Mouse (Mus musculus): ENCODE results near the gene F2rl2. TPM values are rescaled to one million over a fixed set of nuclear protein-coding genes. Genes with fewer than 3 reads are reported as not detected.

The F2rl2 gene
- polyA plus RNA-seq, 1 experiment, result not detected

DNA sequence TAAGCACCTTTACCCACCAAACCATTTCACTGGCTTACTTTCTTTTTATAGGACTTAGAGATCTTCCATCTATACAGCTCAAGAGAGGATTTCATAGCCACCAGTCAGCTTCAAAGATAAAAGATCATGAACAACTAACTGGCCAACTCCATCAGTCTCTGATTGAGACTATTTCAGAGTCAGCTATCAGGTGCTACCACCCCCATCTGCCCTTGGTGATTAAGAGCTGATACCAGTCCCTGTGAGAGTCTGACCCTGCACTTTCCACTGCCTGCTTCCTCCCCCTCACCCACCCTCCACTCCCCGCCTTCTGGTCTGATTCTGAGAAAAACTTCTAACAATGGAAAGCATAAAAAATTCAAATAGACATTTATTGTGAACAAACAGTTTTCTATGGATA lies 8.1 kb upstream of the F2rl2 start:
- Histone ChIP-seq H3K4me3 (ENCODE audit: insufficient read depth, low read depth, low read length) (no peak overlapping the region), H3K4me1 (ENCODE audit: control insufficient read depth, insufficient read depth, low read length) (no peaks in the 10 kb centered on the region), H3K27ac (ENCODE audit: insufficient read depth, low read depth, low read length) (no peak overlapping the region)
- 97% methylated on average over 1 of the region's 1 CpGs for WGBS
- TF ChIP-seq POLR2A (IDR thresholded peaks at IDR 0.05; ENCODE audit: insufficient read depth, low read depth, low read length), result no peak
- no peak for TF ChIP-seq CTCF (IDR thresholded peaks at IDR 0.05; ENCODE audit: insufficient read depth, low read depth, low read length)

DNA sequence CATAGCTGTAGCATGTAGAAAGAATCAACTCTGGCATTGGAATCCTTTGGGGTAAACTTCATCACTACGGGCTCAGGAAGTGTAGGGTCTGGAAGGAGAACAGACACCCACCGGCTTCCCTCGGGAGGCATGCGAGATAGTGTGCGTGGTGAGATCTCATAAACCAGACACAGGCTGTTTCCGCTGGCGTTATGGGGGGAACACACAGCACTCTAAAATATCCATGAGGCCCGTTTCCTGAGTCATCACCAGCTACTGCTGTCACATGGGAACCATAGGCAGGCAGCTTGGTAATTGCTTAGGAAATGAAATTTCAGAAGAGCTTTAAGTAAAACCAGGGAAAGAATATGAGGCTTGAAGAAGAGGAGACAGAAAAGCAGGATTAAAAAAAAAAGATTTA lies 4.5 kb upstream of the F2rl2 start:
- Histone ChIP-seq H3K4me1 (ENCODE audit: control insufficient read depth, insufficient read depth, low read length) (no peaks in the 10 kb centered on the region), H3K4me3 (ENCODE audit: insufficient read depth, low read depth, low read length) (no peak overlapping the region), H3K27ac (ENCODE audit: insufficient read depth, low read depth, low read length) (no peak overlapping the region)
- TF ChIP-seq POLR2A (IDR thresholded peaks at IDR 0.05; ENCODE audit: insufficient read depth, low read depth, low read length), result no peak
- no peak for TF ChIP-seq CTCF (IDR thresholded peaks at IDR 0.05; ENCODE audit: insufficient read depth, low read depth, low read length)
- WGBS, result 91% methylated on average over 8 of the region's 8 CpGs

DNA sequence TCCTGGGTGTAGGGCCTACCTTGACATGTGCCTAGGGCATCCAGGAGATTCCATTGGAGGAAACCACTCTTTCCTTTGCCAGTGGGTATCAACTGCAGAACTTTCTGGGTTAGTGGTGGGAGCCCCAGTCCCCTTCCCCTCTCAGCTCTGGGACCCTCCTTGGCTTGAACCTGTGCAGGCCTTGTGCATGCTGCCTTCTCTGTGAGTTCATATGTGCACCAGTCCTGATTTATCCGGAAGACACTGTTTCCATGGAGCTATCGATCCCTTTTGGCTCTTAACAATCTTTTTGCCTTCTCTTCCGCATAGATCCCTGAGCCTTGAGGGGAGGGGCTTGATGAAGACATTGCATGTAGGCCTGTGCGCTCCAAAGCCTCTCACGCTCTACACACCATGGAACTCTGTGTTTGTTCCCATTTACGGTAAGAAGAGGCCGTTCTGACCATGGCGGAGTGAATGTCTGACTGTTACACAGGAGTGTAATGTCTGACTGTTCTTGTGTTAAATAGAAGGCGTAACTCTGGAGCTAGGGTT lies 466 bp upstream of the F2rl2 start:
- Histone ChIP-seq H3K4me3 (ENCODE audit: insufficient read depth, low read depth, low read length) (no peak overlapping the region), H3K4me1 (ENCODE audit: control insufficient read depth, insufficient read depth, low read length) (no peaks in the 10 kb centered on the region), H3K27ac (ENCODE audit: insufficient read depth, low read depth, low read length) (no peak overlapping the region)
- 71% methylated on average over 9 of the region's 9 CpGs for WGBS
- TF ChIP-seq CTCF (IDR thresholded peaks at IDR 0.05; ENCODE audit: insufficient read depth, low read depth, low read length), result no peak

- Histone ChIP-seq H3K4me3 (ENCODE audit: insufficient read depth, low read depth, low read length) (no peak overlapping the region), H3K4me1 (ENCODE audit: control insufficient read depth, insufficient read depth, low read length) (no peaks in the 10 kb centered on the region), H3K27ac (ENCODE audit: insufficient read depth, low read depth, low read length) (no peak overlapping the region)
- no peak for TF ChIP-seq POLR2A (IDR thresholded peaks at IDR 0.05; ENCODE audit: insufficient read depth, low read depth, low read length)
- WGBS, result 48% methylated on average over 6 of the region's 6 CpGs
Observed at GRCm38 (mm10) chr13:95697874-95698273, 1.2 kb downstream of the F2rl2 start.

- no peak for TF ChIP-seq CTCF (IDR thresholded peaks at IDR 0.05; ENCODE audit: insufficient read depth, low read depth, low read length)
- TF ChIP-seq POLR2A (IDR thresholded peaks at IDR 0.05; ENCODE audit: insufficient read depth, low read depth, low read length), result no peak
- Histone ChIP-seq H3K4me1 (ENCODE audit: control insufficient read depth, insufficient read depth, low read length) (no peaks in the 10 kb centered on the region), H3K27ac (ENCODE audit: insufficient read depth, low read depth, low read length) (no peak overlapping the region), H3K4me3 (ENCODE audit: insufficient read depth, low read depth, low read length) (no peak overlapping the region)
- WGBS, result 83% methylated on average over 5 of the region's 5 CpGs
Observed at GRCm38 (mm10) chr13:95703376-95703775, 6.7 kb downstream of the F2rl2 start.

- 95% methylated on average over 6 of the region's 6 CpGs for WGBS
- Histone ChIP-seq H3K27ac (ENCODE audit: insufficient read depth, low read depth, low read length) (no peak overlapping the region), H3K4me3 (ENCODE audit: insufficient read depth, low read depth, low read length) (no peak overlapping the region), H3K4me1 (ENCODE audit: control insufficient read depth, insufficient read depth, low read length) (no peaks in the 10 kb centered on the region)
- TF ChIP-seq POLR2A (IDR thresholded peaks at IDR 0.05; ENCODE audit: insufficient read depth, low read depth, low read length) (no peak), CTCF (IDR thresholded peaks at IDR 0.05; ENCODE audit: insufficient read depth, low read depth, low read length) (no peak)
Observed at GRCm38 (mm10) chr13:95705589-95705988, 8.9 kb downstream of the F2rl2 start.

GRCm38 (mm10) chr13:95712054-95712453 lies 15.4 kb downstream of the F2rl2 start:
- Histone ChIP-seq H3K4me1 (ENCODE audit: control insufficient read depth, insufficient read depth, low read length) (no peaks in the 10 kb centered on the region), H3K4me3 (ENCODE audit: insufficient read depth, low read depth, low read length) (no peak overlapping the region), H3K27ac (ENCODE audit: insufficient read depth, low read depth, low read length) (no peak overlapping the region)
- TF ChIP-seq CTCF (IDR thresholded peaks at IDR 0.05; ENCODE audit: insufficient read depth, low read depth, low read length) (no peak), POLR2A (IDR thresholded peaks at IDR 0.05; ENCODE audit: insufficient read depth, low read depth, low read length) (no peak)

DNA sequence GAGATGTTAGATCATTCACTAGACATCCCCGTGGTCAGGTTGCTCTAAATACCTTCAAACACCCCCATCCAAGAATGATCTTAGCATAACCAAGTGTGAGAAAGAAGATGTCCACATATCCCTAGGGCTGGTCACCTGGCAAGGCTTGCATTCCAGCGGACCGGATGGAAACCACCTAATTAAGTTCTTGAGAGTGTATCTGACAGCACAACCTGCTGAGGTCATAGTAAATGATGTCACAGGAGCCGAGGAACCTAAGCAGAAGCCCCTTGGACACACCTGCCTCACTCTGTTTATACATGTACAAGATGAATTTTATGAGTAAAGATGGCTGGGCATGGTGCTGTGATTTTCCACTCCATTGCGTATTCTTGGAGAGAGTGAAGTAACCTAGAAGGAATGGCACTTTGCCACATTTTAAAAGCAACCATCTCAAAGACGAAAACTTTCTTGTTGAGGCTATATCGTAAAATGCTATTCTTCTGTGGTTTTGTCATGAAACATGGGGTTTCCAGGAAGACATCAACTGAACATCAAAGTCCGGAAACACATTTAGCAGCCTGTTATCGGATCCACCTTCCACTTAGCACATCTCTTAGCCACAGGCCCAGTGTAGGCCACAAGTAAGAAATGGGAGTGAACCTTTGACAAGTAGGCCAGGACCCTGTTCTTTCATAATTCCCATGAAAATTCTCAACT lies 16.1 kb downstream of the F2rl2 start:
- TF ChIP-seq POLR2A (IDR thresholded peaks at IDR 0.05; ENCODE audit: insufficient read depth, low read depth, low read length) (no peak), CTCF (IDR thresholded peaks at IDR 0.05; ENCODE audit: insufficient read depth, low read depth, low read length) (no peak)
- Histone ChIP-seq H3K4me1 (ENCODE audit: control insufficient read depth, insufficient read depth, low read length) (no peaks in the 10 kb centered on the region), H3K4me3 (ENCODE audit: insufficient read depth, low read depth, low read length) (no peak overlapping the region), H3K27ac (ENCODE audit: insufficient read depth, low read depth, low read length) (no peak overlapping the region)
- WGBS, result 95% methylated on average over 9 of the region's 9 CpGs

GRCm38 (mm10) chr13:95714271-95714975 lies 17.8 kb downstream of the F2rl2 start:
- TF ChIP-seq POLR2A (IDR thresholded peaks at IDR 0.05; ENCODE audit: insufficient read depth, low read depth, low read length), result no peak
- no peak for TF ChIP-seq CTCF (IDR thresholded peaks at IDR 0.05; ENCODE audit: insufficient read depth, low read depth, low read length)
- Histone ChIP-seq H3K4me1 (ENCODE audit: control insufficient read depth, insufficient read depth, low read length) (no peaks in the 10 kb centered on the region), H3K4me3 (ENCODE audit: insufficient read depth, low read depth, low read length) (no peak overlapping the region), H3K27ac (ENCODE audit: insufficient read depth, low read depth, low read length) (no peak overlapping the region)
- WGBS, result 53% methylated on average over 3 of the region's 3 CpGs

All from olfactory bulb, adult 2 months (tissue).